Mouse (Mus musculus) thymus, postnatal 4 days (tissue): Measurements from ENCODE around the gene Gm20388.

Source experiments
- DNase-seq: peaks from one replicate; pipeline ENCODE4 v3.0.0; 2021

Gm20388 gene

DNA sequence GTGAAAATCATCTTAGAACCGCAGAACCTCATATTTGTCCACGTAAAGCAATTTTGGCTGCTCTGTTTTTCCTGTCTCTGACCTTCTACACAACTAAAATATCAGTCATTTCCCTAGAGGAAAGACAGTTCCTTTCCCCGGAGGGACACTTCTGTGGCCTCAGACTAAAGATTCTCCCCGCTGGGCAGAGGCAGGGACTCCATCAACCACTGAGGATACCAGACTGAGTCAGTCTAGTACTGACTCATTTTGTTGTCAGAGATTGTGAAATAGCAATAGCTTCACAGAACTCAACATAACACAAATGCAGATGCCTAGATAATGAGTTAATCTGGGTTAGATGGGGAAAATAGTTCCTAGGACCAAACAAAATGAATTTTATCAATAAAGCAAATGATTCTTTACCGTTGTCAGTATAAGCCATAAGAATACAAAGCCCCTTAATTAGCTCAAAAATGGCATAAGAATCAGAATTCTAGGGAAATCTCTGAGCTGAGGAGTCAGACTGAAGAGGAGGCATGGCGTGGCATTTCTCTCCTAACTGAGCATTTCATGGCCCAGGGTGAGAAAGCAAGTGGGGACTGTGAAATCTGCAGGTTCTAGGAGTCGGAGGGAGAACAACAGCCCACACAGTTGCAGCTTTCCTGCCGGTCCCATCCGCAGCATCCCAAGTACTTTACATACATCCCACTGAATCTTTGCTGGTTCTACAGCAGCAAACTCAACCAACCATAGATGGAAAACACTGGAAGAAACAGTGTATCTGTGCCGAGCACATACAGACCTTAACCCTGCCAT, 3781.7 kb downstream of the Gm20388 start:
- no peak for DNase-seq

DNA sequence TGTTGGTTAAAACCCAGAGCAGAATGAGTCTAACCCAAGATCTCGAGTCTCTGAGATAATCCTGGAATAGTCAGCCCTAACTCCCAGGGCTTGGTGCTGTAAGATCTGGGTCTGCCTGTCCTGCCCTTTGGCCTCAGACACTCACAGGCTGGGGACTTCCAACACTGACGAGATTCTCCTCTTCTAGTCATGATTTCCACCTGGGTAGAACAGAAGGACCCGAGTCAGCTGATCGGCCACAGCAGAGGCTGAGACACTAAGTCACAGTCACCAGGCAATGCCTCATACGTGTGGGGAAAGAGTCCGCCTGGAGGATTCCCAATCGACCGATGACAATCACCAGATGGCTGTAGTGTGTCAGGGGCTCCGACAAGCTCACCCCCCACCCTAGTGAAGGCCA, 3785.5 kb downstream of the Gm20388 start:
- no peak for DNase-seq

DNA sequence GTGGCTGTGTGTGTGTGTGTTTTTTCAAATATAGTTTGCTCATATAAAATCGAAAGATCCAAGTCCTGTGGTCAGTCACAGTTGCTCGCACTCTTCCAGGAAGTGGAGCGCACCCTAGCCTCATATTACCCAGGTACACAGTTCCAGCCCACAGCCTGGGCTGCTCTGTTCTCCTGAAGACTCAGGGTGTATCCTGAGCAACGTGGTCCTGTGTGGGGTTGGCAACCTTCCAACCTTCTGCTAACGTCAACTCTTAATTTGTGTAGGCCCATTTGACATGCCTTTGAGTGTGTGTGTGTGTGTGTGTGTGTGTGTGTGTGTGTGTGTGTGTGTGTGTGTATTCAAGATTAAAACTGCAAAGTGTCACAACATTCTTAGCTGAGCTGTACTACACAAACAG, 3786.7 kb downstream of the Gm20388 start:
- DNase-seq = no peak

DNA sequence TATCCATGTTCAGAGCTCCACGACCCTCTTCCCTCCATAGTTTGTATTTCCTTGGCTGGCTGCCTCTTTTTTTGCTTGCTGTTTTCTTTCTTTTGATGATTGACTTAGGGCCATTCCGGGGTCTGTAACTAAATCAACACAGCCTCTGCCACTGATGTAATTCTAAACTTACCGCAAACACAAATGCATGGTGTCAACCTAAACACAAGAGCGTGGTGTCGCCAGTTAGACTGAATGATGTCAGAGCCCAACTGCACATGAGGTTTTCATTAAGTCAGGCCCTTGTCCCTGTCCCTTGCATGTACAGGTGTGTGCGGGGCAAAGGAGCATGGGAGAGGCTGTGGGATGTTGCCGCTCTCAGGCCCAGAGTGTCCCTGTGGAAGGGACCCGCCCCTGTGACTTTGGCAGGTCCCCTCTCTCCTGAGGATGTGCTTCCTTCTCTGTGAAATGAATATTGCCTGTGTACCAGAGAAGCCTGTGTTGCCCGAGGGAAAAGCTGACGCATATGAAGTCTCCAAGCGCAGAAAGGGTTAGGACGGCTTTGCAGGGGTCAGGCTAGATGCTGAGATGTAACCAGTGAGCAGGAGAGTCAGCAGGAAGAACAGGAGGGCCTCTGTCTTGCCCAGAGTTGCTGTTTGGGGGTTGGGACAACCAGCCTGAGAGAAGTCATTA, 3789.9 kb downstream of the Gm20388 start:
- no peak for DNase-seq

DNA sequence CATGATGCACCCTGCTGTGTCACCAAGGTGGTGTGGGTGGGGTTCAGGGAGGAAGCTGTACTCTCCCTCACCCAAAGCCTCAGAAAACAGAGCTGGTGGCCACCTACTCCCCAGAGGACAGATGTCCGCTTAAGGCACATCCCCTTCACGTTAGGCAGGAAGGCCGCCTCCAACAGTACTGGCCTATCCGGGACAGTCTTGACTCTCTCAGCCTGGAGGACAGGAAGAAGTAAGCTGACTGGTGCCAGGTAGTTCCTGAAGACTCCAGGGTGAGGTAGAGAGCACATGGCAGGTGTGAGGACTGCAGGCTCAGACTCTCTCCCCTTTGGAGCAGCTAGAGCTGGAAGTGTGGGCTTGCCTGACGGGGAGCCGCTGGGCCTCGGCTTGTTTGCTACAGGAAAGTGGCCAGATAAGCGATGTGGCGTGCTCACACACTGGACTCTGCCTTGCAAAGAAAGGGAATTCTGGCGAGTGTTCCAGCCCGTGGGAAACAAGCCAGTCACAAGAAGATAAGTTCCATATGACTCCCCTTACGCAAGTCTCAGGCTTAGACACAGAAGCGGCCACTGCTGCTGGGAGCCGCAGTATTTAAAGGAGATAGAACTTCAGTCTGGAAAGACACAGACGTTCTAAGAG, 3791.4 kb downstream of the Gm20388 start:
- DNase-seq = no peak

DNA sequence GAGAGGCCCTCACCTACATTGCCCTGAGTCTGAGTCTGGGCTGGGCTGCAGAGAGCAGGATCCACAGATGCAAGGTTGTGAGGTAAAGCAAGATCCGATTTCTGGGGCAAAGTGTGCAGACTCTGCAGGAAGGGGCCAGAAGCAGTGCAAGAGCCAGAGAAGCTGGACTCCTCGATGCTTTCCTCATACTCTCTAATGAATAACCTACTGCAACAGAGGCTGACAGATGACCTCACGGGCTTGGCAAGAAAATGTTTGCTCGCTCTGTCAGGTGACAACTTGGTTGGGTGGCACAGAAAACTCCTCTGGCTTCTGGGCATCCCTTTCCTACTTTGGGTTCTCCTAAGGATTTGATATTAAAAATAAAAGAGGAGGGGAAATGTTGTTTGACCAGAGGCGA, 3794.7 kb downstream of the Gm20388 start:
- DNase-seq = no peak

DNA sequence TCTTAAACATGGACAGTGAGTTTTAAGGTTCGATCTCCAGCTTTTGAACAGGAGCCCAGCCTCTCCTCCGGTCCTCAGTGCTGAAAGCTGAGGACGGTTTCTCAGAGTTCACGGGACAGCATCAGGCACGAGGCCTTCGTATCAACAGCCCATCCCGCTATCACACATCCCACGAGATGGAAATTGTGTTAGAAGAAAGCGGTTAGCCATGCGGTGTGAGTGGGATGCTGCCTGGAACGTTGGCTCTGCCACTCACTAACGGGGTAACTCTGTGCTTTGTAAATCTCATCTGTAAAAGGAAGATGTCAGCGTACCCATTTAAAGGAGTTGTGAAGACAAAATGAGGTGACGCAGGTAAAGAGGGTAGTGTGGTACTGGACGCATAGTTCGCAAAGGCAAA, 3796.5 kb downstream of the Gm20388 start:
- no peak for DNase-seq

DNA sequence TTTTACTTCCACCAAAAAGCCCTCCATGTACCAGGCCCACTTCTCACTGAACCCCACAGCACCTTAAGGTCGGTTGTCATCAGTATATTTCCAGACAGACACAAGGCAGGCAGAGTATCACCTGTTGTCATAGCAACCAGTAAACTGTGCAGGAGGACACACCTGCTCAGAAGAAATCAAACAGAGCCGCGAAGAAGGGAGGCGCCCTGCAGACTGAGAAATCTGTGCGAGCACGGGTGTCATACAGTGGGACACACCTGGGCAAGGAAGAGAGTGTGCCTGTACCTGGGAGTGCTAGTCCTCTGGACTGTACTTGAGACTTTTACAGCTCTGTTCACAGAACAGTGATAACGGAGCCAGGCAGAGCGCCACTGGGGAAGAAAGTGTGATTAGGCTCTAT, 3798.1 kb downstream of the Gm20388 start:
- no peak for DNase-seq

DNA sequence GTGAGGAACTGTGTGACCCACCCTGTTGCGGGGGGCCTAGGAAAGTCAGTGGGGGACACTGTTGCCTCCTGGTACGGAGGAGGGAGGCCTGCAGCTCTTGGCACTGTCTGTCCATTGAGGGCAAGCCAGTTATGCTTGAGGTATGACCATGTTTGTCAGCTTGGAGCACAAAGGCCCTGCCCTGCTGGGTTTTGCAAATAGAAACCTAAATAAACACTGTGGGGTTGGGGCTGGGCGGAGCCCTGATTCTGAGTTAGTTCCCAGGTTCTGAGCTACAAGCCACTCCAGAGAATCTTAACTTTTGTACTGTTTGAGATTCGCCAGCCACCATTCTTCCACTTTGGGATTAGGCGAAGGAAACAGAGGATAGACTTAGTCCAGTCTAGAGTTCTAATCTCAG, 3799.7 kb downstream of the Gm20388 start:
- DNase-seq = no peak

DNA sequence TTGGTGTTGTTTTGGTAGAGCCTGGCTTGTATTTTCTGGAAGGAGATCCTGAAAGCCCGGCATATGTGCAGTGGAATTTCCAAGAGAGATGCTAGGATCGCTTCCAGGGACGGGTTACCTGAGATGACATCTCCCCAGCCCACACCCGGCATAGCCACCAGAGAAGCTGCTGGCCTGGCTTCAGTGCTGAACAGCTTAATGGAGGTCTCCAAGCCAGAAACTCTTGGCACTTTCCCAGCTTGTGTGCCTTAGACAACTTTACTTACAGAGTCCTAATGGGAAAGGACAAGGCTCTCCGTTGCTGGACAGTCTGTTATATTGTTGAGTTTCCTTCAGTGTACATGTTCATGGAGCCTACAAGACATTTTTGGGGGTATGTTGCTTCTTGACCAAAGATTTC, 3803.8 kb downstream of the Gm20388 start:
- no peak for DNase-seq

DNA sequence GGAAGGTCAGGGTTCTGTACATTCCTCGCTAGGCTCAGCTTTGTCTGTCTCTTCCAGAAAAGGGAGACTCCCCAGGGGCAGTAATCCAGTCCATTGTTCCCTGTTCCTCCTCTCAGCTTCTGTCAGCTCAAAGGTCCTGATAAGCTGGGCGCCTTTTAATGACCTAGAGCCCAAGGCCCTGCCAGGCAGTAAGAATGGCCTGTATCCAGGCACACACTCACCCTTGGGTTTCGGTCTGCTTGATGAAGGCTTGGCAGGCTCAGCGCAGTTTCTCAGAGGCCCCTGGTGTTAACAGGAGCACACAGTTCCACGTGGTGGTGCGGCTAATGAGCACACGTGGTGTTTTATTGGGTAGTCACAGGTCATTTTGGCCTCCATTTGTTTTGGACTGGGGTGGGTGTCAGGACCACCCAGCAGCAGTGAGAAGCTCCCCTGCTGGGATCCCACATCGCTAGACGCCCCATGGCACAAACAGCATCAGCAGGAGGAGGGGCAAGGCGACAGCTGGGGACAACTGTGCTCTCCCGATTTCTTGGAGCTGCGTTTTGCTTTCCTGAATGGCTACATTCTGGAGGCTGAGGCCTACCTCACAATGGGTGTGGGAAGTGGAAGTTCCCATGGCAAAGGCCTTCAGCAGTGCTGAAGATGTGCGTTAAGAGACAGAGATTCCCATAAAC, 3805.4 kb downstream of the Gm20388 start:
- DNase-seq = no peak

DNA sequence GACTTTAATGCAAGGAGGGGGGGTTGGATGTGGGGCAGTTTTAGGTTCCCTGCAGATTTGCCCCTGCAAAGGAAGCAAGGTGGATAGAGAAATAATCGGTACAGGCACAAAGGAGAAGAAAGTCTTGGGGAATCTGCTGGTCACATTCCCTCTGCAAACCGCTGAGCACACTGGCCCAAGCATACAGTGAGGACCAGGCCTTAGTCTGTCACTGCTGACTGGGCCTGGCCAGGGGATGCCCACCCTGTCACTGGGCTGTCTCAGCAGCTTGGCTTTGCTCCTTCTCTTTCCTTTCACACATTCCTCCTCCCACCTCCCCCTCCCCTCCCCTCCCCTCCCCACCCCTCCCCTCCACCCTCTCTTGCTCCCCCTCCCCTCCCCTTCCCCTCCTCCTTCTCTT, 3806.5 kb downstream of the Gm20388 start:
- no peak for DNase-seq

DNA sequence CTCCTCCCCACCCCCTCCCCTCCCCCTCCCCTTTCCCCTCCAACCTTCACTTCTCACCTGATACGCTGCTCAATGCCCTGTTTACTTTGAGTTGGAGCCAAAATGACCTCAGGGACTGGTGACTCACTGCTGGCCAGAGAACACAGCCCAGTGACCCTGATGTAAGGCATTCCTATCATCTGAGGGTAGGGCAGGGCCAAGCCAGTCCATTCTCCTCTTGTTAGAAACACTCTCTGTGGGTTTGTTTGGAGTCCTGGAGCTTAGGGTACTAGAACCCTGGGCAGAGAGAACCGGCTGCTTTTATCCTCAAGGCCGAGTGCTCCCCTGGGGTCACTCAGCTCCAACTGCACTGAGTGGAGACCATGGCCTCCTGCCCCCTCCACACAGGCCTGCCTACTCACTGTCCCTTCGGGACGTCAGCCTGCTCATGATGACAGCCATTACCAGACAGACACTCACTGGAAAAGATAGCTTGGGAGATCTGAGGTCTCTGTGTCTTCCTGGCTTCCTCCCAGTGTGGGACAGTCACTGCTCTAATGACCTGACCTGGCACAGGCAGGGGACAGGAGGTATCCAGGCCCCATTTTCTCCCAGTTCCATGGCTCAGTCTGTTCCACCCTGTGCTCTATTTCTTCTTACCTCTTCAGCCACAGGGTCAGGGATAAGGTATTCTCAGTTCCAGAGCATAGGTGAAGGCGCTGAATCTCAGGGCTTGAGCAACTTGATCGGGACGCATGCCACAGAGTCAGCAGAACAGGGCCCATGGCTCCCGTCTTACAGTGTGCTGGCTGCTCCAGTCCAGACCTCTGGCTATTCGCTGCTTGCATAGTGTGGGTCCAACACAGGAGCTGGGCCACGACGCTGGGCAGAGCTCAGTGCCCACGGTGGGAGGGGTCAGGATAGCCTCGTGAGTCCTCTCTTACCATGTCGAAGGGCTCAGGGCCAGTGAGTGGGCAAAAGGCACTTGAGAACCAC, 3807.2 kb downstream of the Gm20388 start:
- no peak for DNase-seq

DNA sequence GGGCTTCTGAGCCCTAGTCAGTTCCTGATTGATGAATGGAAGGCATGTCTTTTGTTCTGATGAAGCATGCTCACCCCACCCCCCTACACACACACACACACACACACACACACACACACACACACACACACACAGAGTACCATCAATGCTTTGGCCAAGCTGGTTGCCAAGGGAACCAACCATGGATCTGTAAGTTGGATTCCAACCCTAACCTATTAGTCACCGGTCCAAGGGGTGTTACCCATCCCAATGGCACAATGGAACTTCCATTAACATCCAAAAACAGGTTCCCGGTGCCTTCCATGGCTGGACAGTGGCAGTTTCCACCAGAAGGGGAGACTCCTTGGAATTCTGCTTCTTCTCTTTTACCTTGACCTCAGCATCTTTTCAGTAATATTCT, 3808.1 kb downstream of the Gm20388 start:
- no peak for DNase-seq

DNA sequence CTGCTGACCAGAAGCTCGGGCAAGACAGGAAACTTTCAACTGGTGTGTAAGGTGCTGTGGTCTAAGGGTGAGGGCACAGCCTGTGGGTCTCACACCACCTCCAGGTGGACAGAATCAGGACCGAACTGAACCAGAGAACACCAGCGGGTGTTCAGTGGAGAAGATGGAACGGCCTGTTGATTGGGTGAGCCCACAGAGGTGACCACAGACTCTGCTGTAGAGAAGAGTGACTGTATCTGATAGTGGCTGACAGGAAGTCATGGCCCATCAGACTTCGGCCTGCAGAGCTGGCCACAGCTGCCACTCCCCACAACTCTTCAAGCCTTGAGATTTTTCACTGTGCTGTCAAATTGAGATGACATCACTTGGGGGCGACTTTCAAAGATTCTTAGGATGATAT, 3808.6 kb downstream of the Gm20388 start:
- no peak for DNase-seq

DNA sequence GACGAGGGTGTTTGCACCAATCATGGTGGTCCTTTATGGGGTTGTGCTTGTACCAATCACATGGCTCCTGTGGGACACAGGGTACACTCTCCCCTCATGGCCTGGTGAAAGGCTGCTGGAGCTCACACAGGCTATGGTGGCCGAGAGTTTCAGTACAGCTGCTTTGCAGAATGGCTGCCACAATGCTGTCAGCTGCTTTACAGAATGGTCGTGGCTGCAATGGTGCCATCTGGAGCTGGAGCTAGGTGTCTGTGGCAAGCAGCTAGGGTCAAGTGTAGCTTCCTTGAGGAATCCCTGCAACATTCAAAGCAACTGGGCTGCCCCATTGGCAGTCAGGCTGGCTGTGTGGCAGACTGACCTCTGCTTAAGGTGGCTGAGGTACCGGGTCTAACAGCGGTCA, 3809.2 kb downstream of the Gm20388 start:
- DNase-seq = no peak

DNA sequence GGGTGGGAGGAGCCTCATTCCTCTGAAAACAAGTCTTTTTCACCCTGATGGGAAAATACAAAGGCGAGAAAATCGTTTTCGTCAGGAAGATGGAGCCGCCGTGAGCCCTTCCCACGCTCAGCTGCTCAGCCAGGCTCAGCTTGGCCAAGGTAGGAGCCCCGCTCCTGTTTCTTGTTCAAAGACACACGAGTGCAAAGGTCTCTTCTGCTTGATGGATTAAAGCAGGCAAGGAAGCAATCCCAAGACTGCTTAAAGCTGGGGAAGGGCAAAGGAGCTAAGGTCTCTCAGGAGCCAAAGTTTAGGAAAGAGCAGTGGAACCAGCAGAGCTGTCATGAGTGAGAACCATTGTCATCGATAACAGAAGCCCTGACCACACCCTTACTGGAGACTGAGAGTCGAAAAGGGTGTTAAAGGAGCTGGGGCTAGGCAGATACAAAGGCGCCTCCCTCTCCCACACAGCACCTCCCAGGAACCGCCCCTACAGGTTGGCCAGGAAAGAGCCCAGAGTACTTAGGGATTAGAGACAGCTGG, 3809.9 kb downstream of the Gm20388 start:
- DNase-seq = no peak

DNA sequence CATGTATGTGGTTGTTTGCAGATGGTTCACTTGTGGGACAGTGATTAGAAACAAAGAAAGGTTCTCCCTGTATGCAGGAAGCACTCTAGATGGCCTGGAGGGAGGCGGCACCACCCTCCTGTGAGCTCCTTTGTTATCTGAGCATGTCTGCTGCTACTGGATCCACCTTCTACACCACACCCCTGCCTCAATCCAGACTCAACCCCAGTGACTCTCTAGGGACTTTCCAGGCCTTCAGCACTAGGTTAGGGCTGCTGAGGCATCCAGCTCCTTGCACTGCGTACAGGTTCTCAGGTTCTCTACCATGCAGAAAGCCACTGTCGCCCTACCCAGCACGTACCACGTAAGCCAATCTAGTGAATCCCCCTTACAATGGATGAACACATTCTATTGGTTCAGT, 3811.6 kb downstream of the Gm20388 start:
- DNase-seq = no peak

DNA sequence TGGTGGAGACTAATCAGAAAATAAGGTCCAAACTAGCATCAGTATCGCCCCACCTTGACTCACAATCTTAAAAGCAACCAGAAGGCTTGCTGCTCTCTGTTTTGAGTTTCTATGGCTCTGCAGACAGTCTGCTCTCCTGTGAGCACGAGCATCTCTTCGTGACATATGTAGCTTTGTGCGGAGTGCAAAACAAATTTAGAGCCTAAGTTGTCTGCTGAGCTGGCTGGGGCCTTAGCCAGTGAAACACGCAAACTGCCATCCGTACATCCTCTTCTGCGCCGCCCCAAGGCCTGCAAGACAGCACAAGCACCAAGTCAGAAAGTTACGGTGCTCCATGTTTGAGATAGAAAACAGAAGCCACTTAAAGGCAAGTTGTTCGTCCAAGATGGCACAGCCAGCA, 3814.1 kb downstream of the Gm20388 start:
- no peak for DNase-seq

DNA sequence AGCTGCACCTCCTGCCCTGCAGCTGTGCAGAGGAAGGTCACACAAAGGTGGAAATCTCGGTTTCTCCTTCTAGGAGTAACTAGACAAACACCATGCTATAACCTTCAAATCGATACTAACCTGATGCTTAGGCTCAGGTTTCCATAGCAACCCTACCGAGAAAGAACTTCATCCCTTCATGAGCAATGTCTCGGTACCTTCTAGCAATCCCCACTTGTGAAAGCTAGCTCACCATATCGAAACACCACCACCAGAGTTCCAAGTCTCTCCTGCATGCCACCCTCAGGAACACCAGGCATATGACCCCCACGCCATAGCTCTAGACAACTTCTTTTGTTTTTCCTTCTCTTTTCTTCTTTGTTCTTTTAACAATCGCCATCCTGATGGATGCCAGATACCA, 3814.6 kb downstream of the Gm20388 start:
- DNase-seq = no peak

DNA sequence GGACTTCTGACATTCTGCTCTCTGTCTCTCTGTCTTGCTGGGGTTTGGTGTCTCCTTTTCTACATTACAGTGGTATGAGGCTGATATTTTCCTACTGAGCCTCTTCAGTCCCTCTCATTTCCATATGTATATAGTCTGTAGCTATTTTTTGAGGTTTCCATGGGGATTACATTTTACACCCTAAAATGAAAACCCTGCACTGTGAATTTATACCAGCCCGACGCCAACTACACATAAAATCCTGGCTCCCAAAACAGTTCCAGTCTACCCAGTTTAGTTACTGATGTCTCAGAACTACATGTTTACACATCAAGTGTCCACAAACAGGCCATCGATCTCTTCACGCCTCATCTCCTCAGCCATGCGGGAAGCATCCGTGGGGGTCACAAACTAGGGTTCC, 3816.1 kb downstream of the Gm20388 start:
- DNase-seq = no peak
